9 mouse cellular contexts compared by ENCODE assay signal in the genomic region with DNA sequence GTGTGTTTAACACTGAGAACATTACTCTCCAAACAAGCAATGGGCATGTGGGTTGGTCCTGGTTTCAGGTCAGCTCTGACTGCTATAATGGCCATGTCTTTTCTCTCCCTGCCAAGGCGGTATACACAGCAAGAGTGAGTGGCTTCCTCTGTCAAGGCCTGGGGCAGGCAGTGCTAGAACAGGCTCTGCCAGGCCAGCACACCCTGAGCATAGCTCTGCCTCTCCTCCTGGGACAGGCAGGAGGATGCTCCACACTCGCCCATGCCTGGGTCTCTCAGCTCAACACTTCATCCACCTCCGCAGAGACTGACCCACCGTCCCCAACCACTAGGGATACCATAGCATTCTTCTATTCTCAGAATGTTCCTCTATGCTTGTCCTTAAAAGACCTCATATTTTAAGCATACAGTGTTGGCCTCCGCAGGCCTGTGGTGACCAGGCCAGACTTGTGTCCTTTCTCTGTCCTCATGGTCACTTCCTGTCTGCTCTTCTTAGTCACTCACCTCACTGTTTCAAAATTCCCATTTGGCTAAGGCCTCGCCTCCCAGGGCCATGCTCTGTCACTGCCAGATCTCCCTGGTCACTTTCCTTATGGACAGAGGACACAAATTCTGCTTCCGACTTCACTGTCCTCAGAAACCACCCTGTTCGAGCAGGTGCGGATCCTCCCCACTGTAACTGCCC. TPM values are rescaled to one million over a fixed set of nuclear protein-coding genes. Genes with fewer than 3 reads are reported as not detected.
A peak's percentile ranks its signal among the peaks of the same experiment; 100 is the strongest.
DNase-seq lines count a peak whose midpoint lies in the region; TF ChIP-seq lines count a peak whose summit lies in the region.
"Had no signal": no experiment of that assay in that cellular context is flagged by ENCODE, and none has a peak within 500 bp of the region (broad histone marks: within the 10 kb centered on the region; RNA-seq: fewer than 3 reads in every experiment).

No protein-coding gene starts in this region.

- no peak overlapping the region for H3K4me3 ChIP-seq in cerebellum, adult 2 months (replicated peaks; ENCODE audit: insufficient read depth, low read depth, low read length)
- H3K4me3 ChIP-seq: embryonic facial prominence, embryonic 12.5 days had no signal

- DNase-seq in heart, adult 11 months, result peak; percentile 95
- DNase-seq in heart, postnatal 14 days, result no peak
- peak; percentile 26 for DNase-seq in lung, postnatal 25 days (ENCODE audit: low spot score)
- DNase-seq in lung, adult 18-20 months, result no peak
- peak; percentile 60 to 79 for DNase-seq in cerebellum, adult 2 months
- no peak for DNase-seq in layer of hippocampus, postnatal 36 days
- DNase-seq in ovary, adult 18-20 months (ENCODE audit: low spot score), result no peak
- DNase-seq: right cerebral cortex, postnatal 14 days had no signal

- 23% methylated on average over 9 of the region's 9 CpGs for WGBS in cerebellum, adult 2 months

- H3K4me1 ChIP-seq in cerebellum, adult 2 months (ENCODE audit: control insufficient read depth, insufficient read depth, low read length), result peaks cover 17% of the 10 kb centered on the region

- TF ChIP-seq POLR2A in cerebellum, adult 2 months (IDR thresholded peaks at IDR 0.05; ENCODE audit: borderline replicate concordance, insufficient read depth, low read length), result no peak

- intact Hi-C loops in heart, postnatal 14 days (cut with DNase I), result no loop called here

- H3K27ac ChIP-seq in cerebellum, adult 2 months (ENCODE audit: insufficient read depth, low read length), result peak overlapping the region; percentile 44
- H3K27ac ChIP-seq: embryonic facial prominence, embryonic 12.5 days had no signal

- no peak for TF ChIP-seq CTCF in cerebellum, adult 2 months (IDR thresholded peaks at IDR 0.05; ENCODE audit: borderline replicate concordance, insufficient read depth, low read depth, low read length)

- H3K27me3 ChIP-seq in cerebellum, adult 2 months (ENCODE audit: control insufficient read depth, insufficient read depth, low read length), result no peaks in the 10 kb centered on the region
- H3K27me3 ChIP-seq: embryonic facial prominence, embryonic 12.5 days had no signal

RNA-seq across cellular contexts. Expression of a gene that starts 9.7 kb away (rescaled TPM):
- 10 to 100 TPM; 36.7 to 39.6 TPM for total RNA-seq in heart, postnatal 14 days (2021)
- polyA plus RNA-seq in cerebellum, adult 2 months (2012; rRNA removed), result 24.5 and 25.1 TPM in 2 replicates
- total RNA-seq in layer of hippocampus, postnatal 36 days (2021), result 10 to 100 TPM; 23.3 to 23.7 TPM

RNA-seq across cellular contexts. Expression of a gene that starts 31.1 kb away (rescaled TPM):
- total RNA-seq in heart, postnatal 14 days (2021), result 10 to 100 TPM; 12.1 to 12.3 TPM
- polyA plus RNA-seq in cerebellum, adult 2 months (2012; rRNA removed), result 13.0 TPM in 2 replicates
- 10 to 100 TPM; 18.0 to 20.2 TPM for total RNA-seq in layer of hippocampus, postnatal 36 days (2021)

Comparison
In these comparisons a context has a peak if more than half of its experiments do, and no peak if none do; other contexts are left out.
1. DNase-seq: peak in heart, adult 11 months (single experiment), lung, postnatal 25 days (single experiment) and cerebellum, adult 2 months (2 of 2); none in heart, postnatal 14 days (0 of 2), lung, adult 18-20 months (0 of 2), layer of hippocampus, postnatal 36 days (0 of 2) and ovary, adult 18-20 months (single experiment).